Mouse (Mus musculus): Measurements from ENCODE around the gene Prm1.

The Prm1 gene

DNA sequence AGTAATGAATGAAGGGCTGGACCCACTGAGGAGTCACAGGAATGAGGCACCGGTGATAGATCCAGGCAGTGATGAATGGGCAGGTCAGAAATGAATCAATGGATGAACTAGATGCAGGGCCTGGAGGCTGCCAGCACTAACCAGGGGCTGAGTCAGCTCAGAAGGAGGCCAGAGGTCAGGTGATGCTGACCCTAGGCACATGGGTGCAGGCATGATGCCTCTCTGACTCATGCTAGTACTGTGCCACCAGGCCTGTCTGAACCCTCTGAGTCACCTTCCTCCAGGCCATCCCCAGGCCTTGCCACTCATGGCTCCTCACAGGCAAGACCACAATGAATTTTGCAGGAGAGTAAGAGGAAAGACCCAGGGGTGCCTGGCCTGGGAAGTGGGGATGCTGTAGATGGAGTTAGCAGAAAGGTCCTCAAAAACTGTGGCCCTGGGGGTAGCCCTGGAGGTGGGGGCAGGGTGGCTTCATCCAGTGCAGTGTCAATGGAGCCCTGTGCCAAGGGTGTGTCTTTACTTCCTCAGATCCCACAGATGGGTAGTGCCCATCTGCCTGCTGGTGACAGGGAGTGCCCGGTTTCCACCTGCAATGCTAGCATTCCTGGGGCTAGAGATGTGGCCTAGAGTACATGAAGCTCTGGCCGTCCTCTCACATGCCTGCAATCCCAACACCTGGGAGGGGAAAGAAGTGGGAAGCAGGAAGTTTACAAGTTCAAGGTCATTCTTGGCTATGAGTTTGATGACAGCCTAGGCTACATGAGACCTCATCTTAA lies 50.9 kb downstream of the Prm1 start:
- DNase-seq (ENCODE audit: extremely low spot score, low read depth, low spot score), result no peak

- DNase-seq (ENCODE audit: extremely low spot score, low read depth, low spot score), result no peak
Measured at GRCm38 (mm10) chr16:10749824-10750223, 55.8 kb downstream of the Prm1 start.

DNA sequence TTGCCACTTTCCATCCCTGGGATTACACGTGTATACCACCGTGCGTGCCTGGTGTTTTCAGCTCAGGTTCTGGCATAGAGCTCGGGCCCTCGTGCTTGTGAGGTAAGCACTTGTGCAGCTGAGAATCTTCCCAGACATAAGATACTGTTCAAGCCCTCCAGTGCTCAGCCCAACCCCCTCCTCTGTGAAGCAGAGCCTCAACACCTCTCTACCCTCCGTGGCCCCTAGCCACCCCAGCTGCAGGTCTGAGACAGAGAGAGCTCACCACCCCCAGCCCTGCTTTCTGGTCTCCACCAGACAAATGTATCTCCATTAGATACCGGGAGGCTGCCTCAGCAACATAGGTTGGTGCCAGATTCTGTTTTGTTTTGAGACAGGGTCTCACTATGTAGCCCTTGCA lies 56.4 kb downstream of the Prm1 start:
- no peak for DNase-seq (ENCODE audit: extremely low spot score, low read depth, low spot score)
